Mouse (Mus musculus) myocyte (in vitro differentiated cells): ENCODE data around the gene Abcc4. TPM values are rescaled to one million over a fixed set of nuclear protein-coding genes. Genes with fewer than 3 reads are reported as not detected.

Source experiments
- H3K27me3 ChIP-seq: one replicate; pipeline ENCODE4 v1.6.1; 2011; ENCODE audit not compliant: control insufficient read depth, insufficient read depth, insufficient read length
- H3K36me3 ChIP-seq: one replicate; pipeline ENCODE4 v1.6.1; 2011; ENCODE audit not compliant: control insufficient read depth, insufficient read depth
- H3K4me2 ChIP-seq: one replicate; pipeline ENCODE4 v1.6.1; 2011; ENCODE audit warnings: low read depth, control low read depth
- H3K4me3 ChIP-seq: one replicate; pipeline ENCODE4 v1.5.1; 2011; ENCODE audit warnings: mild to moderate bottlenecking, control low read depth, moderate library complexity
- H3K79me2 ChIP-seq: one replicate; pipeline ENCODE4 v1.6.1; 2011; ENCODE audit not compliant: control insufficient read depth, insufficient read depth
- H3ac ChIP-seq: one replicate; pipeline ENCODE4 v1.6.1; 2011; ENCODE audit not compliant: control insufficient read depth, insufficient read length
- CEBPB ChIP-seq: IDR thresholded peaks from 2 replicates; pipeline ENCODE4 v1.6.1; 2011; ENCODE audit warnings: mild to moderate bottlenecking, moderate library complexity; ENCODE audit not compliant: poor library complexity, insufficient read depth, severe bottlenecking
- E2F4 ChIP-seq: IDR thresholded peaks from one replicate; pipeline ENCODE4 v1.6.1; 2011; ENCODE audit warnings: mild to moderate bottlenecking, control low read depth, moderate library complexity; ENCODE audit not compliant: insufficient read depth
- MAX ChIP-seq: IDR thresholded peaks from one replicate; pipeline ENCODE4 v1.6.1; 2011; ENCODE audit warnings: low read depth, mild to moderate bottlenecking, control low read depth
- MYOD1 ChIP-seq, 3 experiments: IDR thresholded peaks; one replicate each; pipeline ENCODE4 v1.6.1; 2011; ENCODE audit warnings: control low read depth in 2 of 3, low read depth in 2 of 3, mild to moderate bottlenecking in 2 of 3, moderate library complexity in 1 of 3; ENCODE audit not compliant: insufficient read length in 2 of 3, control insufficient read depth in 1 of 3
- MYOG ChIP-seq, 3 experiments: IDR thresholded peaks; one replicate each; pipeline ENCODE4 v1.6.1; 2011; ENCODE audit warnings: control low read depth in 2 of 3, low read depth in 2 of 3, mild to moderate bottlenecking in 2 of 3; ENCODE audit not compliant: insufficient read length in 2 of 3, control insufficient read depth in 1 of 3, insufficient read depth in 1 of 3
- POLR2A ChIP-seq: IDR thresholded peaks from one replicate; pipeline ENCODE4 v1.6.1; 2011; ENCODE audit warnings: low read depth, mild to moderate bottlenecking, control low read depth, moderate library complexity; ENCODE audit not compliant: insufficient read length
- POLR2AphosphoS2 ChIP-seq: IDR thresholded peaks from one replicate; pipeline ENCODE4 v1.6.1; 2011; ENCODE audit warnings: low read depth, control low read depth; ENCODE audit not compliant: insufficient read length
- REST ChIP-seq: IDR thresholded peaks from one replicate; pipeline ENCODE4 v1.6.1; 2011; ENCODE audit warnings: mild to moderate bottlenecking, control low read depth, moderate library complexity; ENCODE audit not compliant: insufficient read depth, insufficient read length
- SRF ChIP-seq: IDR thresholded peaks from one replicate; pipeline ENCODE4 v1.6.1; 2011; ENCODE audit warnings: low read depth; ENCODE audit not compliant: control insufficient read depth, insufficient read length
- TCF12 ChIP-seq: IDR thresholded peaks from one replicate; pipeline ENCODE4 v1.6.1; 2011; ENCODE audit warnings: mild to moderate bottlenecking, control low read depth; ENCODE audit not compliant: poor library complexity, insufficient read depth, severe bottlenecking
- TCF3 ChIP-seq: IDR thresholded peaks from one replicate; pipeline ENCODE4 v1.6.1; 2011; ENCODE audit warnings: low read depth, control low read depth; ENCODE audit not compliant: insufficient read length
- USF1 ChIP-seq: IDR thresholded peaks from one replicate; pipeline ENCODE4 v1.6.1; 2011; ENCODE audit warnings: low read depth, mild to moderate bottlenecking, control low read depth, moderate library complexity
- polyA plus RNA-seq: library from polyadenylated mRNA; unstranded; fragments of >200 nt; fragmentation: generic; extraction: Trizol; gene quantifications from one replicate; pipeline ENCODE4 v1.2.1, GENCODE M21; 2012; ENCODE audit warnings: missing spikeins

Gene Abcc4
- polyA plus RNA-seq, 1 experiment, result 6.3 TPM

- H3K36me3 ChIP-seq, result no peaks in the 10 kb centered on the region
- no peak overlapping the region for H3K4me2 ChIP-seq
- H3K79me2 ChIP-seq, result no peaks in the 10 kb centered on the region
- no peaks in the 10 kb centered on the region for H3K27me3 ChIP-seq
- no peak overlapping the region for H3K4me3 ChIP-seq
- TF ChIP-seq USF1, result no peak
- TF ChIP-seq REST, result no peak
- no peak for TF ChIP-seq TCF12
- no peak for TF ChIP-seq CEBPB
- no peak for TF ChIP-seq MYOG (IDR thresholded peaks at IDR 0.05; ENCODE audit: control insufficient read depth in 1 of 3, insufficient read depth in 1 of 3, insufficient read length in 2 of 3, low read depth in 2 of 3)
- no peak for TF ChIP-seq E2F4
- TF ChIP-seq MYOD1 (IDR thresholded peaks at IDR 0.05; ENCODE audit: control insufficient read depth in 1 of 3, insufficient read length in 2 of 3, low read depth in 2 of 3), result no peak
- TF ChIP-seq TCF3, result no peak
- TF ChIP-seq POLR2AphosphoS2, result no peak
- no peak for TF ChIP-seq SRF
- no peak overlapping the region for H3ac ChIP-seq
Observed at GRCm38 (mm10) chr14:118682339-118683034, 23.5 kb downstream of the Abcc4 start.

GRCm38 (mm10) chr14:118681087-118681486 is 24.9 kb downstream of the Abcc4 start:
- no peak overlapping the region for H3K4me3 ChIP-seq

GRCm38 (mm10) chr14:118678279-118678985 is 27.6 kb downstream of the Abcc4 start:
- H3ac ChIP-seq, result no peak overlapping the region
- no peak overlapping the region for H3K4me3 ChIP-seq
- H3K79me2 ChIP-seq, result no peaks in the 10 kb centered on the region
- no peak for TF ChIP-seq CEBPB
- no peak for TF ChIP-seq MYOD1 (IDR thresholded peaks at IDR 0.05; ENCODE audit: control insufficient read depth in 1 of 3, insufficient read length in 2 of 3, low read depth in 2 of 3)
- TF ChIP-seq POLR2A, result no peak
- TF ChIP-seq REST, result no peak
- no peak for TF ChIP-seq MYOG (IDR thresholded peaks at IDR 0.05; ENCODE audit: control insufficient read depth in 1 of 3, insufficient read depth in 1 of 3, insufficient read length in 2 of 3, low read depth in 2 of 3)
- no peak for TF ChIP-seq USF1
- TF ChIP-seq POLR2AphosphoS2, result no peak
- TF ChIP-seq TCF12, result no peak
- no peak for TF ChIP-seq SRF
- TF ChIP-seq MAX, result no peak
- no peak overlapping the region for H3K4me2 ChIP-seq
- no peaks in the 10 kb centered on the region for H3K27me3 ChIP-seq
- no peaks in the 10 kb centered on the region for H3K36me3 ChIP-seq

More at GRCm38 (mm10) chr14:118681087-118681486, 24.9 kb downstream of the Abcc4 start:
- Histone ChIP-seq H3K36me3 (no peaks in the 10 kb centered on the region), H3K4me2 (peak overlapping the region; percentile 74), H3ac (no peak overlapping the region), H3K27me3 (no peaks in the 10 kb centered on the region), H3K79me2 (no peaks in the 10 kb centered on the region)
- TF ChIP-seq USF1 (no peak), POLR2AphosphoS2 (no peak), TCF3 (no peak), POLR2A (no peak), CEBPB (no peak), MYOG (IDR thresholded peaks at IDR 0.05; ENCODE audit: control insufficient read depth in 1 of 3, insufficient read depth in 1 of 3, insufficient read length in 2 of 3, low read depth in 2 of 3) (peak in 2 of 3 experiments; percentile 69 to 75), REST (no peak), MAX (no peak), SRF (no peak), MYOD1 (IDR thresholded peaks at IDR 0.05; ENCODE audit: control insufficient read depth in 1 of 3, insufficient read length in 2 of 3, low read depth in 2 of 3) (peak; percentile 55 to 82 (median 64)), E2F4 (no peak), TCF12 (peak; percentile 26)

- TF ChIP-seq TCF12, result no peak
- TF ChIP-seq MYOD1 (IDR thresholded peaks at IDR 0.05; ENCODE audit: control insufficient read depth in 1 of 3, insufficient read length in 2 of 3, low read depth in 2 of 3), result no peak
- no peak for TF ChIP-seq REST
- TF ChIP-seq E2F4, result no peak
- TF ChIP-seq MAX, result no peak
- TF ChIP-seq POLR2AphosphoS2, result no peak
- no peak for TF ChIP-seq POLR2A
- Histone ChIP-seq H3ac (no peak overlapping the region), H3K4me3 (no peak overlapping the region), H3K79me2 (no peaks in the 10 kb centered on the region), H3K27me3 (no peaks in the 10 kb centered on the region), H3K36me3 (no peaks in the 10 kb centered on the region), H3K4me2 (no peak overlapping the region)
Observed at GRCm38 (mm10) chr14:118676308-118676994, 29.6 kb downstream of the Abcc4 start.
